Mouse (Mus musculus): ENCODE measurements around the gene Irf2bp2.
"Not testable (repeated sequence)": the region's sequence is repeated elsewhere in the genome, so short reads cannot be mapped to it uniquely, and the experiment has no call there.

The Irf2bp2 gene

DNA sequence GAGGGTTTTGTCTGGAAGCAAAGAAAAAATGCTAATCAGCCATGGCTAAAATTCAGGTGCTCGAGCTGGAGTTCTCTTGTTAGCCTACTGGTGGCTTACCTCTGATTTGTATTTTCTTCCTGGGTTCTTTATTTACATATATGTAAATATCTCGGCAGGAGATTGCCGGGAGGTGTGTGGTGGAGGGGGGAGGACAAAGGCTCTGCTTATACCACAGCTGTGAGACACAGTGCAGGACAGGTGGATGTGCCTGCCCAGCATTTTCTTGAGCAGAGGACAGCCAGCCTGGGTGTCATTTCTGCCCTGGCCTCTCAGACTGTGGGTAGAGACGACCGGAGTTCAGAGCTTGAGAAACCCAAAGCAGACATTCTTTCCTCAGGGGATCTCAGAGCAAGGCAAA is 7.5 kb upstream of the Irf2bp2 start:
- DNase-seq = no peak

DNA sequence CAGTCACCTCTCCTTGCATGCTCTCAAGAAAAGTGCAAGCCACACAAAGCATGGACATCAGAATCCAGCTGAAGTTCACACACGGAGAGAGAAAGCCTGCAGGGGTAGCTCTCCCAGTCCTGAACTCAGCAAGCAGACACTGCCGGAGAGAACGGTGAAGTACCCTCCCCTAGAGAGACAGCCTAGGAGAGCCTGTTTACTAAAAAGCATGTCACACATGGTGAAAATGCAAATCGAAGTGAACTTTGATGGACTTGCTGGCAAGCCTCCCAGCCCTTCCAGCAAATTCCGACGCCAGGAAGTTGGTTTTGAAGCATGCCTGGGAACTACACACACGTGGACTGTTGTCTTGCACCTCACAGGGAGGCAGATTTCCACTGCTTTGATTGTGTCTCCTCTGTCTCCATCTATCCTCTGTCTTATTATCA is 7.0 kb upstream of the Irf2bp2 start:
- no peak for DNase-seq

DNA sequence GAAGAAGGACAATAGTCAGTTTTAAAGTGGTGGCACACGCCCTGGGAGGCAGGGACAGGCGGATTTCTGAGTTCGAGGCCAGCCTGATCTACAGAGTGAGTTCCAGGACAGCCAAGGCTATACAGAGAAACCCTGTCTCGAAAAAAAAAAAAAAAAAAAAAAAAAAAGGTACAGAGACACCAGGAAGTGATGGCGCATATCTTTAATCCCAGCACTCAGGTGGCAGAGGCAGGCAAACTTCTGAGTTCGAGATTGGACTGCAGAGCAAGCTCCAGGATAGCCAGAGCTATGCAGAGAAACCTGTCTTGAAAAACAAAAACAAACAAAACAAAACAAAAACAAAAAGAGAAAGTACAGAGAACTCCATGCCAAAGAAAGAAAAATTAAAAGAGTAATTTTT is 6.6 kb upstream of the Irf2bp2 start:
- DNase-seq = not testable (repeated sequence)

DNA sequence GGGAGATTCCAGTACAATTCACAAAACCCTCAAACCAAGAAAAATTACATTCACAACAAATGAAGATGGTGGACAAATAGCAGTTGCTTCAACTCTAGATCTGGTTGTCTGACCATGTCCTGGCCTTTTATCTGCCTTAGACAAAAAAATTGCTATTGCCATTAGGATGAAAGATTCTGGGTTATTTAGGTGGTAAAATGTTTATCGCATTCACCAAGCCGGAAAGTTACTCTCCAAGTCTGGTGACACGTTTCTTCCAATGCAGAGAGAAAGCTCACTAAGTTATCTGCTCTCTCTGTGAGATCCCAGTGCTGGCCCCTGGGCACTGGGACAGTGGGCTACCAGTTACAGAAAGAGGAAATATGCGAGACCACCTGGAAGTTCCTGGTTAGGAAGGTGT is 5.5 kb upstream of the Irf2bp2 start:
- DNase-seq = no peak

DNA sequence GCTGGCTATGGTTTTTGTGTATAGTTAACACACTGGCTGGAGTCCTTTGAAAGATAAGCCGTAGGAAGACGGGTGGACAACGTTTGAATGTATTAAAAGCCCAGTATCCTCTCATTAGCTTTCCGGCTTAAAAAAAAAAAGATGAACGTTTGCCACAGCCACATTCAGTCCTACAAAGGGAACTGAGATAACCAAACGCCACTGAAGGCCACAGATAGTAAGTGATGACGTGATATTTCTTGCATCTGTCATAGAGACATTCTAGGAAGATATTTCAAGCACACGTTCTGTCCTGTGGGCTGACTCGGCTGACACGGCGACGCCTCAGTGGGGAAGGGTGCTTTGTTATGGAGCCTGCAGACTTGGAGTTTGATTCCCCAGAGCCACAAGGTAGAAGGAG is 4.4 kb upstream of the Irf2bp2 start:
- no peak for DNase-seq

DNA sequence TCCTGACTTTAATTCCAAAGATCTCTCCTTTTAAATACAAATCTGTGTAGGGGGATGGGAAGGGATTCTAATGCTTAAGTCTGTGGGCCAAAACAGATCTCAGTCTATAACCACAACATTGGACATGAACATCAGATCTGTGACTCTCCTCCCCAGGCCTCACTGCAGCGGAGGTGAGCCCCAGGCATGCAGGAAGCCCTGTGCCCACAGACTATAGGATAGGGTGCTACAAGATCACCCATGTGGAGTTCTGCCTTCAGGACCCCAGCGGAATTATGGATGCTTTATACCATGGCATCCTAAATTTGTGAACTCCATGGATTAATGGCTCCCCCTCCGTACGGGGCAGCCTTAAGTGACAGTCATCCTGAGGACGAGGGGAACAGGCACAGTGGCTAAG is 2.9 kb upstream of the Irf2bp2 start:
- DNase-seq = no peak

DNA sequence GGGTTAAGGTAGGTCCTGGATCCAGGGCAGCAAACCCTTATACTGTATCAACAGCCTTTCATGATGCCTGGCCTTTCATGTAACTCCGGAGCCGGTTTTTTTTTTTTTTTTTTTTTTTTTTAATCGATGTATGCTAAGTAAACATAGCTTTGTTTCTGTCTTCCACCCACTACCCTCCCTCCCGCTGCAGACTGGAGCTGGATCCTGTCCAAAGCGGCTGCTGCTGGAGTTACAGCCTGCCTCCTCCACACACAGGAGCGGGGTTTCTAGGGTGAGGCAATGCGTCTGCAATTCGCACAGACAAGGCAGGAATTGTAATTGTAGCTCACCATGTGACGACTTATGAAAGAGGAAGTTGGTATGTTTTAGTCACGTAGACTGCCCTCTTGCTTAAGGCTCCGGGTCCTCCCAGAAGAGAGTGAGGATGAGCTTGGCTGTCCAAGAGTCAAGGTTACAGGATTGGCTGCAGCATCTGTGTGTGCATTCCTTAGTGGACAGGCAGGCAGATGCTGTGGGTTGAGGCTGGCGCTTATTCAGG is 2.4 kb upstream of the Irf2bp2 start:
- DNase-seq = peak; percentile 69

DNA sequence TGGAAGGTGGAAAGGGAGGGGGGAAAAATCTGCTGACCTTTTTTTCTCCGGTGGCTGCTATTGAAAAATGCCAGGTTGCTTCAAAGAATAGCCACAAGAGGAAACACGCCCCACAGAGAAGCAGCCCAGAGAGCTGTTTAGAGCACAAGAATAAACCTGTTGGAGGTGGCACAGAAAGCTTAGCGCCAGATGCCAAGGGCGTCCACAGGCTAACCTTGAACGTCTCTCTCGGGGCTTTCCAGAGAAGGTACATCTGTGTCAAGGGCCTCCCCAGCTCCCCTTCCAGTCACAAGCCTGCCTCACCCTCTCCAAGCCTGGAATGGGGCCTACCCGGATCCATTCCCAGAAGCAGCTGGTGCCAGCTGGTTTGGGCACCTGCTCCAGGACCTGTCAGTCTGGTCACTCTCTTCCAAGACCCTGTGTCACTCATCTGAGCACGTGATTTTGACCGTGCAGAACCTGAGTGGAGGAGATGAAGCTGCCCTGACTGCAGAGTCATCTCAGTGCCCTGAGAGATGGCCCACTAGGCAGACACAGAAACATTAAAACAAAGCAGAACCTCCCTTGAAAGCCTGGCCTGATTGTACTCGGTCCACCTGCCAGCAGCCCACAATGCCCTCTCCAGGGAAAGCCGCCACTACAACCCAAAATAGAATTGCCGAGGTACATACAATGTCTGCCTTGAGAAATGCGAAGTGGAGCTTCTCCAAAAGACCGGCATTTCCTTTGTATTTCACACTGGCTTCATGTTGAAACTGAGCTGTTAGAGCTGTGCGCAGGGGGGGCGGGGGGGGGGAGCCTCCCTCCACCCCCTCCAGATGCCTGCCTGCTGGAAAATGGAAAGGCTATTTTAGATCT is 1.6 kb upstream of the Irf2bp2 start:
- peak; percentile 62 for DNase-seq

DNA sequence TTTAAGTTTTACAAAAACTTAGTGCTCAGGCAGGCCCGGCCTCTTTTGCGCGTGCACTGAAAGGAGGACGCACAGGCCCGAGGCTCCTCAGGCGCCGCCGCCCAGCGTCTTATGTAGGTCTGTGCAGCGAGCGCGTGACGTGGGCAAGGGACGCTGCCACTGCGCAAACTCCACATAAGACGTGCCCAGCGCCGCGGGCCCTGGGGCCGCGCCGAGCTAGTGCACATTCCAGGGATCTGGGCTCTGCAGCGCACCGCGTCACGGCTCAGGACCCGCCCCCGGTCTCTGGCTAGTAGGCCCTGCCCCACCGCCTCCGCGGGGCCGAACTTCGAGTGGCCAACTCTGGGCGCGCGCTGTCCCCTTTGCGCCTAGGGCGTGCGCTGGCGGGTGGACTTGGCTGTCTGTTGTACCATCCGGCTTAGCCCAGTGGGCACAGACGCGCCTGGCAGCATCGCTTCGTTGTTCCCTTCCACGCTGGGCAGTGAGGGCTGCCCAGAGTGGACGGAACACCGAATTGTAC is 755 bp upstream of the Irf2bp2 start:
- DNase-seq = peak; percentile 95

DNA sequence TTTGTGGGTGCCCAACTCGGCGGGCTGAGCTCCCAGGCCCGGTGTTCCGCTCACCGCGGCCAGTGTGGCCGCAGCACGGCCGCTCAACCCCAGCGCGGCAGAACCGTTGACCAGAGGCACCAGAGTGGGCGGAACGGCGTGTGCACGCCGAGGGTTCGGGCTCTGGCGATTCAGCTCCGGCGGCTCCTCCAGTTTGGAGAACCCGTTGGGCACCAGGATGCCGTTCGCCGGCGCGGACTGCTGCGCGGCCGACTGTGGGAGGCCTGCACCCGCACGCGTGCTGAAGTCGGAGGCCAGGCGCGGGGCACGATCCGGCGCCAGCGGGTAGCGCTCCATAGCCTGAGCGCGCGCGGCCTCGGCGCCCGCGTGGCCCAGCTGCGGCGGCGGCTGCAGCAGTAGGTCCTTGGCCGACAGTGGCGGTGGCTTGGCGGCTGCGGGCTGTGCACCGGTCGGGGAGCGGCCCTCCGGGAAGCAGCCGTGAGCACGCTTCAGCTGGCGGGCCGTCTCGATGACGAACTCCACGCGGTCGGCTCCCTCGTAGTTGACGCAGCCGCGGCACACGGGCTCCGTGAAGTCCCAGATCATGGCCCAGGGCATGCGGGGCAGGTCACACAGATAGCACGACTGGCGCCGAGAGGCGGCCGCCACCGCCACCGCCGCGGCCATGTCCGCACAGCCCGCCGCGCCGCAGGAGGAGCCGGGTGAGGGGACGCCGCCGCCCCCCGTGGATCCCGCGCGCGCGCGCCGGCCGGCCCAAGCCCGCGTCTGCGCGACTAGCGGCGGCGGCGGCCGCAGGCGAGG is 815 bp downstream of the Irf2bp2 start:
- peak; percentile 73 for DNase-seq

DNA sequence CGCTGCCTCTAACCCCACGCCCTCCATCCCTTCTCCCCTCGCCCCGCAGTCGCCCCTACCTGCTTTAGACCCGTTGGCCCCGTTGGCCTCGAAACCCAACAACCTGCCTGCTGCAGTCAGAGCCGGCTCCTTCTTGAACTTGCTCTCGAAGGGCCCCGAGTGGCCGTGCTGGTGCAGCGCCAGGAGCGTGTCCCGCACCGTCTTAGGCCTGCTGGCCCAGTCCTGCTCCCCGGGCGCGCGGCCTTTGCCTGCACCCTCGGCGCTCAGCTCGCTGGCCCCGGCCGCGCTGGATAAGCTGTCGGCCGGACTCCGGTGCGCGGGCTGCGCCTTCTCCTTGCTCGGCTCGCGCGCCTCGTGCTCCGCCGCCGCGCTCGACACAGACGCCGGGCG is 1.4 kb downstream of the Irf2bp2 start:
- peak; percentile 71 for DNase-seq

DNA sequence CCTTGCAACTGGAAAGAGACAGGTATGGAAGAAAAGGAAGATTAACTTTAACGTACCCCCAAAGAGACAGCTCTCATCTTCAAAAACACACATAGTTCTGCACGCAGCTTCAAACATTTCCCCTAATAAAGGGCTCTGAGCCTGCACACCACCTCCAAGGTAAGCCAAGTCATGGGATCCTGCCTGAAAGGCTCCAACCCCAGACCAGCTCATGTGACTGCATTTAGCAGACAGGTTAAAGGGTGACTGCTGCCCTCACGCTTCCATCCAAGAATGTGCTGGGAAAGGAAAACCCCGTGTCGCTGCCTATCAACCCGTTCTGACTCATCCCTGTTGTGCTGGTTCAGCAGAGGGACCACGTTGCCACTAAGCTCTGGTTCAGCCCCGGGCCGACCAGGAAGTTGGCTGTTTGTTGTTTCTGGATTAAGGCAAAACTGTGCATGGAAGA is 1.9 kb downstream of the Irf2bp2 start:
- peak; percentile 65 for DNase-seq

DNA sequence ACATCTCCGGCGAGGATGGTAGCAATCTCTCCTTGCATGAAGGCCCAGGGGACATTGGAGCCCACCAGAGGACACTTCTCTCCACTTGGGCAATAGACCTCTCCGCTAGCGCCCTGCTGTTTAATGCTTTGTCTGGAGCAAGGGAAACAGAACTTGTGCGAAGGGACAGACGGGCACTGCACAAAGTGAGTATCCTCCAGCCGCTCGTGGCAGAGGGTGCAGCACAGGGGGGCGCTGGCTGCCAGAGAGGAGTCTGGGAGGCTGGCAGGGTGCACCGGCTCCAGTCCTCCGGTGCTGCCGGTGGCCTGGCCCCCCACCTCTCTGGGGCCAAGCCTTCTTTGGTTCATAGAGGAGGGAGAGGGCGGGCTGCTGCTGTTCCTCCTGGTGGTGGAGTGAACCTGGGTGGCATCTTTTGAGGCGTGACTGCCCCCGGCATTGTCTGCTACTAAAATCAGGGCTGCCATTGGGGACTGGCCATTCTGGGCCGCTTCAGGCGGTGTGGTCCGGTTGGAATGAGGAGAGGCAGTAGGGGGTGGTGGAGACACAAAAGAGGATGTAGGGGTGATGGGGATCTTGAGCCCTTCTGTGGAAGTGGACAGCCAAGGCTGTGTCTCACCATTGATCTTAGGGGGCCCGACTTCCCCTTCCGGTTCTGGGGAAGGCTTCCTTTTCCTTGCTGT is 2.5 kb downstream of the Irf2bp2 start:
- DNase-seq = peak; percentile 84

DNA sequence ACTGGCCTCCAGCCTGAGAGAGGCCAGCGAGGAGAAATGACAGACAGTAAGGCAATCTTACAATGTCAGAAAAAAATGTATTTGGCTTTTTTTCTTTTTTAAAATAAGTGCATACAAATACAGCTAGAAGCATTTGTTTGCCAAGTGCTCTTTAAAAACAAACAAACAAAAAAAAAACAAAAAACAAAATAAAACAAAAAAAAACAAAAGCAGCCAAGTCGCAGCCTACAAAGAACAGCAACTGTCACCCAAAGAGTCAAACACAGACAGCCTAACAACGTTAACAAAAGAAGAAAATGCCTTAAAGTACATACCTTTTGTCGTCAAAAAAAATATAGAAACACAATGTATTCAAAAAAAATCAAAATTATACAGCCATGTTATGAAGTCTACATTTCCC is 3.2 kb downstream of the Irf2bp2 start:
- no peak for DNase-seq

DNA sequence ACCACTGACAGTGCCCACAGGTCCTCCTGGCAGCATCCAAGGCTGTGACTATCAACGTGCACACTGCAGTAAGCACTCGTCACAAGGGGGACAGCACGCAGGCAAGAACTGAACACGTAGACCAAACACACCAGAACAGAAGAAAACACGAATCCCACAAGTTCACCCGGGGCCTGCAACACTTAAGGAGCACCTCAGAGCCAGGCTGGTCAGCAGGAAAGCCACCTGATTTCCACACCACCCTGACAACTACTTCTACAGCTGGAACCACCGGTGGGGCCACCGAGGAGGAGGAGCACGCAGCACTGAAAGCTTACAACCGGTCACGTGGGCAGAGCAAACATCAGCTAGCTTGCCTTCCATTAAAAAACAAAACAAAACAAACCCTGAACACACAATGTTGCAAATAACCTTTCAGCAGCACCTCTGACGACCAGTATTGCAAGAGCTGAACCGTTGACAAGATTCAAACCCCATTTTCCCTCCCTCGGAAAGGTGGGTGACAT is 3.7 kb downstream of the Irf2bp2 start:
- peak; percentile 77 for DNase-seq

DNA sequence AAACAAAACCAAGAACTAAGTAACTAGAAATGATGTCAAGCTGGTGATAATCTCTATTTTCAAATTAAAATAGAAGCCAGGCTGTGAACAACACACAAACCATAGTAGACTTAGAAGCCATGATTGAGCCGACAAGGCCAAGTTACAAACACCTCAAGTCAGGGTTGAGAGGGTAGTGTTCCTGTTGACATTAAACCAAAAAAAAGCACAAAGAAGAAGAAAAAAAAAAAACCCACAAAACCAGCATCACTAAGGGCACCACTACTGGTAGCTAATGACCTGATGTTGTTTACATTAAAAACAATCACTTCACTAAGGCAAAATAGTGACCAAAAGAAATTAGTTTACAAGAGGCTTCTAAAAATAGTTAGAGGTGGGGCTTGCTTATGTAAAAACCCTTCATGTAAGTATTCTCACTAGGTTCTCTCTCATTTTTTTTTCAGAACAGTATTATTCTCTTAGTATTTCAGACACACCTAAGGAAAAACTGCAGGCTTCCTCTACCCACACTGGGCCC is 4.2 kb downstream of the Irf2bp2 start:
- DNase-seq = no peak

DNA sequence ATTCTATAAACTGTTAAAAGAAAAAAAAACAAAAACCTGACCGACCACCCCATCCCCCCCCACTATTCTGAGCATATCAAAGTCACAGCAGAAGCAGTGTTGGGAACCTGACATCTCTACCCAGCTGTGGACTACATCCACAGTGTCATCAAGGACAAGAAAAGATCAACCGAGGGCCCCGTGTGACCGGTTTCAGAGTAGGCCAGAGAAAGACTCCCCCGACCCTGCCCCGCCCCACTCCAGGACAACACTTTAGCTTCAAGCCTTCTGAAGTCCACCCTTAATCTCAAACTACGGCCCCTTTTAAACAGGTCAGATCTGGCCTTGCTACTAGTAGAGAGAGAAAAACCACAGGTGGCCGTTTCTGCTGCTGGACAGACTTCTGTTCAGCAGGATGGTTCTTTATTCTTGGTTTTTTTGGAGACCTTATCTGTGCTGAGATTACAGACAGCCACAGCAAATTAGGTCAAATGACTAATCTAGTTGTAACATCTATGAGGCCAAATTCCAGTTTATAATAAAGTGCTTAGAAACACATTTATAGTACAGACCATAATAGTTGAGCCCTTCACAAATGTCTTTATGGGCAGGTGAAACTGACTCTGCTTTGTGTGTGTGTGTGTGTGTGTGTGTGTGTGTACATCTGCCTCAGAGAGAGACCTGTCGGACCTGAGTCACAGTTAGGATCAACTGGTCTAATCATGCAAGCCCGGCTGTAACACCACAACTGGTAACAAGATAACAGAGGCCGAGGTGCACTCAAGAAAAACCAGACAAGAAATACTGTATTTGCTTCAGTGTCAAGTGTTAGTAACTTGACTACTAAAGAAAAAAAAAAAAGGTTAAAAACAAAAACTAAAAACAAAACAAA is 4.9 kb downstream of the Irf2bp2 start:
- DNase-seq = no peak

DNA sequence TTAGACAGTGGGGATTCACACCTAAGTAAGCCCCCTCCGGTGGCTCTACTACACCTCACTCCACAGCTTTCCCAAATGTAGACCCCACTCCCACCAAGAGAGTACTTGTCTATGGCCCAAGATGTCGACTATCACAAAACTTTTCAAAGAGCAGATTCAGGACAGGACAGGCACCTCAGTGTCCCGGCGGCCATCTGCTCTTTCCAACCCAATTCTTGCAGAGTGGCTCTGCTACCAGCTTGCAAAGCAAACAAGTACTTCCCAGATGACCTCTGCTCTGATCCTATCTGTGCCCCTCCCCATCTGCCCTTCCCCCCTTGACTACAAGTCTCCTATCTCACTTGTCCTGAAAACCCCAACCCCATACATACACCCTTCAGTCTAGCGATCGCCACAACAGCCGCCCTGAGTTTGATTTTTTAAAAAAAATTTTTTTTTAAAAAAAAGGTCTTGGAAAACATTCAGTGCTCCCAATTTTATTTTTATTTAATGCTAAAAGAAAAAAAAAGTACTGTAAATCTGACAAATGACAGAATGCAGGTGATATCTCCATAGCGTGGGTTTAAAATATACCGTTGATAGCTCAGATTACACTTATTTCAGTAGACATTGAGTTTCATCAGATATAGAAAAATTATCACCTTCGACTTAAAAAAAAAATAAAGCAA is 5.8 kb downstream of the Irf2bp2 start:
- no peak for DNase-seq

DNA sequence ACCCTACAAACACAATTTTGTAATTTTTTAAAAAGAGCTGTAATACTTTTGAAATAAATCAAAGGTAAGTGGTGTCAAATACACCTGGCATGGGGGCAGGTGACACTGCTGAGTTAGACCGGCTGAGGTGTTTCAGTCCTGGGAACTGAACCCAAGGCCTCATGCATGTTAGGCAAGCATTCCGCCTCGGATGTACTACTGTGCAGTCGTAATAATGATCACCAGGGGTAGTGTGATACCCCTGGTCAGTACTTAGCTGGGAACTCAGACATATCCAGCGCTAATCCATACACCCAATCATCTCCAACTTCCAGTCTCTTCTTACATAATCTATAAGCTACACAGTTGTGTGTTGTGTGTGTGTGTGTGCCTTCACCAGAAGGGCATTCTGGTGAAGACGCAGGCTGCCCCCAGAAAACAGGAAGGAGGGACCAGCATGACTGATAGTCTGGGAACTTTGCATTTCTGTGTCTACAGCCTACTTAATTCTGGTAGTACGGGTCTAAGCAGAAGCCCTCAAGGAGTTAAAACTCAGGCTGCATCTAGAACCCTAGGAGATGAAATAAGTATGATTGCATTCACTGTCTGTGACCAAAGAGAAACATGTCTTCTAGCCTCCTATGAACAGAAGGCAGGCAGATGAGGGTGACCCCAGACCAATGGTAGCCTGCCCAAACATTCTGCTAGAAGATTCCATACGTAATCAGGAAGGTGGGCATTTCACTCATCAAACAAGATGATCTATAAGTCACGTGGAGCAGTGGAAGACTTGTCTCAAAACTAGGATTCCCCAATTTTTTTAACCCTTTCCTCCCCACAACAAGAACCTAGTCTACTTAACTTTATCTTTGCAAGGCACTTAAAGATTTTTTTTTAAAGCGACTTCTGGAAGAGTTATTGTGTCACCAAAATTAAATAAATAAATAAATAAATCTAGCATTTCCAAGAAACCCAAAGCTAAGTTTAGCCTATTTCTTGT is 6.9 kb downstream of the Irf2bp2 start:
- no peak for DNase-seq

DNA sequence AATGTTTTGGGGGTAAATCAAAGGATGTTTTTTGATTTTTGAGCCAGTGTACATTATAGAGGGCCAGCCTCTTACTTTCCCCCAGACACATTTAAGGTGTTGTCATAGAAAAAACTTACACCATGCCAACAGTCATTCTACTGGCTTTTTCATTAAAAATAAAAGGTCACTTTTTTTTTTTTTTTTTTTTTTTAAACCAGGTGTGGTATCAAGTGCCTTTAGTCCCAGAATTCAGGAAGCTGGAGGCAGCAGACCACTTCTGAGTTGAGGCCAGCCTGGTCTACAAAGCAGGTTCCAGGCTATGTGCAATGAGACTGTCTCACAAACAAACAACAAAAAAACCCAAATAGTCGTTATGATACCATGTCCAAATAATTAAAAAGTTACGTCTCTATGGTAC is 7.7 kb downstream of the Irf2bp2 start:
- DNase-seq = no peak
